ENCODE assay signal across 14 mouse cellular contexts in the genomic region with DNA sequence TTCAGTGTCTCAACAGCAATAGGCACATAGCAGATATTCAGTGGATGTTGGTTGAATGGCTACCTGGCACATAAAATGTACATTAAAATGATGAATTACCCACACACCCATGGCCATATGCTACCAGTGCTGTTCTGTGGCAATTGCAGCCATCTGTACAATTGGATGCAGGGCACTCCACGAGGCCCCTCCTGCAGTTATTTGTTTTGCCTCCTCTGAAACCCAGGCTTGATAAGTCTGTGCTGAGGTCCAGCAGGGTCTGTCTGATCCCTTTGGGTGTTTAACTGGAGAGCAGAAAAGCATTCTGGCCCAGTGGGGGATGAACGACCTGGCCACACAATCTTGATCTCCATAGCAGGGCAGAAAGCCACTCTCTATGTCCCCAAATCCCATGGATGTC.
"Had no signal": no experiment of that assay in that cellular context is flagged by ENCODE, and none has a peak within 500 bp of the region (broad histone marks: within the 10 kb centered on the region; RNA-seq: fewer than 3 reads in every experiment).

No protein-coding gene starts in this region.

- H3K4me2 ChIP-seq: liver, embryonic 11.5 days; lung, embryonic 15.5 days; midbrain, embryonic 11.5 days; midbrain, embryonic 15.5 days had no signal

- DNase-seq: kidney, postnatal 36 days; lung, postnatal 14 days; right cerebral cortex, postnatal 25 days; thymus, postnatal 4 days had no signal

- H3K4me1 ChIP-seq: lung, embryonic 15.5 days; megakaryocyte, embryonic 14.5 days had no signal

- H3K4me3 ChIP-seq: layer of hippocampus, adult 2 months; limb, embryonic 10.5 days; lung, embryonic 15.5 days; megakaryocyte, embryonic 14.5 days; midbrain, embryonic 15.5 days had no signal

- H3K27me3 ChIP-seq: lung, embryonic 15.5 days; megakaryocyte, embryonic 14.5 days; midbrain, embryonic 15.5 days had no signal

- H3K27ac ChIP-seq: kidney, postnatal 0 days; layer of hippocampus, adult 2 months; limb, embryonic 10.5 days; lung, embryonic 15.5 days; macrophage; midbrain, embryonic 15.5 days; stomach, postnatal 0 days had no signal

- ATAC-seq: midbrain, embryonic 15.5 days had no signal

- H3K9ac ChIP-seq: lung, embryonic 15.5 days; midbrain, embryonic 15.5 days had no signal

- H3K9me3 ChIP-seq: limb, embryonic 10.5 days; lung, embryonic 15.5 days; midbrain, embryonic 15.5 days had no signal

- H3K36me3 ChIP-seq: limb, embryonic 10.5 days; lung, embryonic 15.5 days; midbrain, embryonic 15.5 days had no signal
